In the genomic region with DNA sequence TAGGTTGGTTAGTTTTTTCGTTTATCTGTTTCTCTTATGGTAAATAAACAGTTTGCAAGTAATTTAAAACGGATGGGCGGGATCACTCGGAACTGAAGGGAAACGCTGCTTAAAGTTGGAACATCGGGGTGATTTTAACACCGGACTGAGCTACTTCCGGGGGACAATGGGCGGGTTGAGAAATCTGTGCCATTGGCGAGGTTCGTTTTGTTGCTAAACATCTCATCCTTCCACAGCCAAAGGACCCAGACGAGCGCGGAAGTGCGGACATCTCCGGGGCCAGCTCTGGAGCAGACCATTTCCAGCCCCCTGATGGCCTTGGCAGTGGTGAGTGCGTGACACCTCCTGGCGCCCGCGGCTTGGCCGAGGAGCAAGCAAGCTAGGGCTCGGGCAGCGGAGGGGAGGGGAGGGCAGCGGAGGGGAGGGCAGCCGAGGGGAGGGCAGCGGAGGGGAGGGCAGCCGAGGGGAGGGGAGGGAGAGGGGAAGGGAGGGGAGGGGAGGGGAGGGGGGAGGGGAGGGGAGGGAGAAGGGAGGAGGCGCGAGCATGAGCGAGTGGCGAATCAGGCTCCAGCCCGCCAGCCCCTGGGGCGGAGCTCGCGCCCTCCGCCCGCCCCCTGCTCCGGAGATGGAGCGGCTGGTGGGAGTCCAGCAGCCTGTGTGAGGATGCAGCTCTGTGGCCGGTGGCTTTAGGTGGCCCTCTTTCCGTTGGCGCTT, we compare ENCODE assay signal across 8 mouse cellular contexts. TPM values are rescaled to one million over a fixed set of nuclear protein-coding genes. Genes with fewer than 3 reads are reported as not detected.
DNase-seq lines count a peak whose midpoint lies in the region; ATAC-seq and TF ChIP-seq lines count a peak whose summit lies in the region.

No protein-coding gene starts in this region.

- peak overlapping the region; percentile 56; the same call in 1 of the 2 replicates for H3K9ac ChIP-seq in heart, embryonic 11.5 days (ENCODE audit: low read depth, low read length)
- H3K9ac ChIP-seq in kidney, embryonic 16.5 days (replicated peaks; ENCODE audit: low read length) = peak overlapping the region; percentile 67
- peak overlapping the region; percentile 31; the same call in 1 of the 2 replicates for H3K9ac ChIP-seq in liver, embryonic 11.5 days (ENCODE audit: low read depth, low read length)
- H3K9ac ChIP-seq in stomach, embryonic 14.5 days (replicated peaks; ENCODE audit: low read depth, low read length) = peak overlapping the region; percentile 25; the same call in 1 of the 2 replicates

- H3K27ac ChIP-seq in heart, embryonic 11.5 days (ENCODE audit: low read depth, low read length) = peak overlapping the region; percentile 70
- peak overlapping the region; percentile 95 for H3K27ac ChIP-seq in kidney, embryonic 16.5 days (ENCODE audit: low read length)
- H3K27ac ChIP-seq in liver, embryonic 11.5 days (ENCODE audit: low read depth, low read length) = peak overlapping the region; percentile 66; the same call in 1 of the 2 replicates
- H3K27ac ChIP-seq in stomach, embryonic 14.5 days (ENCODE audit: low read length) = peak overlapping the region; percentile 89

- H3K36me3 ChIP-seq in erythroblast, embryonic 14.5 days (ENCODE audit: control insufficient read depth) = no peaks in the 10 kb centered on the region
- H3K36me3 ChIP-seq in heart, embryonic 11.5 days (ENCODE audit: control insufficient read depth, insufficient read depth, low read length) = no peaks in the 10 kb centered on the region
- H3K36me3 ChIP-seq in kidney, embryonic 16.5 days (ENCODE audit: insufficient read depth, low read length) = no peaks in the 10 kb centered on the region
- no peaks in the 10 kb centered on the region for H3K36me3 ChIP-seq in liver, embryonic 11.5 days (ENCODE audit: control insufficient read depth, insufficient read depth, low read length)
- no peaks in the 10 kb centered on the region for H3K36me3 ChIP-seq in stomach, embryonic 14.5 days (ENCODE audit: control insufficient read depth, insufficient read depth, low read length)

- peak overlapping the region; percentile 79 for H3K4me3 ChIP-seq in erythroblast, embryonic 14.5 days (replicated peaks)
- H3K4me3 ChIP-seq in heart, embryonic 11.5 days (ENCODE audit: low read depth, low read length) = peak overlapping the region; percentile 51
- H3K4me3 ChIP-seq in kidney, embryonic 16.5 days (ENCODE audit: low read length) = peak overlapping the region; percentile 59
- peak overlapping the region; percentile 58 for H3K4me3 ChIP-seq in liver, embryonic 11.5 days (ENCODE audit: low read depth, low read length)
- H3K4me3 ChIP-seq in stomach, embryonic 14.5 days (ENCODE audit: low read depth, low read length) = peak overlapping the region; percentile 41

- peak; percentile 39; the same call in 1 of the 2 replicates for TF ChIP-seq POLR2A in brain, embryonic 14.5 days (IDR thresholded peaks at IDR 0.05; ENCODE audit: borderline replicate concordance, extremely low read depth, insufficient read depth, insufficient read length, poor library complexity, severe bottlenecking)

- no peak for TF ChIP-seq CTCF in brain, embryonic 14.5 days (IDR thresholded peaks at IDR 0.05; ENCODE audit: borderline replicate concordance, extremely low read depth, insufficient read depth, insufficient read length)

- peak overlapping the region; percentile 59 for H3K4me2 ChIP-seq in heart, embryonic 11.5 days
- H3K4me2 ChIP-seq in kidney, embryonic 16.5 days (replicated peaks; ENCODE audit: low read depth, low read length) = peak overlapping the region; percentile 56
- H3K4me2 ChIP-seq in liver, embryonic 11.5 days = peak overlapping the region; percentile 58
- peak overlapping the region; percentile 36 for H3K4me2 ChIP-seq in stomach, embryonic 14.5 days (replicated peaks; ENCODE audit: low read depth, low read length)

- peak; percentile 78 for DNase-seq in CD4-positive helper T cell, adult 2 months (ENCODE audit: low read depth, low spot score)
- DNase-seq in brain, embryonic 14.5 days (ENCODE audit: low read depth) = peak; percentile 94
- peak; percentile 59 for DNase-seq in liver, embryonic 11.5 days (ENCODE audit: low spot score)
- DNase-seq in naive thymus-derived CD4-positive, alpha-beta T cell, adult 2 months (ENCODE audit: low read depth) = peak; percentile 71

- peak; percentile 85 for ATAC-seq in heart, embryonic 11.5 days (replicated peaks; ENCODE audit: insufficient number of reproducible peaks, low FRiP score, low TSS enrichment)
- ATAC-seq in kidney, embryonic 16.5 days (ENCODE audit: low FRiP score, low TSS enrichment) = peak; percentile 99
- peak; percentile 96 for ATAC-seq in liver, embryonic 11.5 days (replicated peaks; ENCODE audit: low FRiP score)
- peak; percentile 93 for ATAC-seq in stomach, embryonic 14.5 days (ENCODE audit: insufficient number of reproducible peaks, insufficient read depth, low FRiP score, low read depth)

- 18% methylated on average over 36 of the region's 42 CpGs for WGBS in heart, embryonic 11.5 days (ENCODE audit: insufficient replicate concordance)
- WGBS in kidney, embryonic 16.5 days = 26% methylated on average over 32 of the region's 42 CpGs
- WGBS in liver, embryonic 11.5 days = 20% methylated on average over 31 of the region's 42 CpGs
- 25% methylated on average over 32 of the region's 42 CpGs for WGBS in stomach, embryonic 14.5 days

- no peaks in the 10 kb centered on the region for H3K9me3 ChIP-seq in erythroblast, embryonic 14.5 days (ENCODE audit: control insufficient read depth, low read length)
- H3K9me3 ChIP-seq in heart, embryonic 11.5 days (replicated peaks; ENCODE audit: control insufficient read depth, low read length) = no peaks in the 10 kb centered on the region
- no peaks in the 10 kb centered on the region for H3K9me3 ChIP-seq in kidney, embryonic 16.5 days (ENCODE audit: low read length)
- no peaks in the 10 kb centered on the region for H3K9me3 ChIP-seq in liver, embryonic 11.5 days (ENCODE audit: control insufficient read depth, low read length)
- H3K9me3 ChIP-seq in stomach, embryonic 14.5 days (ENCODE audit: control insufficient read depth, low read depth, low read length) = no peaks in the 10 kb centered on the region

- no peaks in the 10 kb centered on the region for H3K27me3 ChIP-seq in erythroblast, embryonic 14.5 days (ENCODE audit: control insufficient read depth)
- no peaks in the 10 kb centered on the region for H3K27me3 ChIP-seq in heart, embryonic 11.5 days (ENCODE audit: control insufficient read depth, insufficient read depth, low read length)
- no peaks in the 10 kb centered on the region for H3K27me3 ChIP-seq in kidney, embryonic 16.5 days (ENCODE audit: insufficient read depth, low read length)
- H3K27me3 ChIP-seq in liver, embryonic 11.5 days (replicated peaks; ENCODE audit: control insufficient read depth, insufficient read depth, low read length) = no peaks in the 10 kb centered on the region
- no peaks in the 10 kb centered on the region for H3K27me3 ChIP-seq in stomach, embryonic 14.5 days (ENCODE audit: control insufficient read depth, insufficient read depth, low read length)

- no peaks in the 10 kb centered on the region; the same call in 1 of the 2 replicates for H3K4me1 ChIP-seq in erythroblast, embryonic 14.5 days (ENCODE audit: control insufficient read depth)
- H3K4me1 ChIP-seq in heart, embryonic 11.5 days (ENCODE audit: control insufficient read depth, insufficient read depth, low read length) = no peaks in the 10 kb centered on the region
- H3K4me1 ChIP-seq in kidney, embryonic 16.5 days (ENCODE audit: insufficient read depth, low read length) = no peaks in the 10 kb centered on the region
- no peaks in the 10 kb centered on the region for H3K4me1 ChIP-seq in liver, embryonic 11.5 days (replicated peaks; ENCODE audit: control insufficient read depth, insufficient read depth, low read length)
- H3K4me1 ChIP-seq in stomach, embryonic 14.5 days (ENCODE audit: control insufficient read depth, insufficient read depth, low read length) = no peaks in the 10 kb centered on the region

RNA-seq across cellular contexts. Expression of a gene that starts 1.6 kb away (rescaled TPM):
- polyA plus RNA-seq in brain, embryonic 14.5 days (2012; rRNA removed) = 7.6 and 8.7 TPM in 2 replicates
- polyA plus RNA-seq in erythroblast, embryonic 14.5 days (2012) = 0.03 TPM in 1 of 2 replicates, not detected in the other
- polyA plus RNA-seq in heart, embryonic 11.5 days (2014; fragmentation: Nextera tagmentation; extraction: Ambion mirVana) = 9.1 and 9.7 TPM in 2 replicates
- polyA plus RNA-seq in kidney, embryonic 16.5 days (2015; fragmentation: Nextera tagmentation; extraction: Ambion mirVana) = 24.4 and 26.7 TPM in 2 replicates
- polyA plus RNA-seq in liver, embryonic 11.5 days (2014; fragmentation: Nextera tagmentation; extraction: Ambion mirVana) = 9.8 and 11.3 TPM in 2 replicates
- 25.7 and 26.2 TPM in 2 replicates for polyA plus RNA-seq in stomach, embryonic 14.5 days (2014; fragmentation: Nextera tagmentation; extraction: Ambion mirVana)

RNA-seq across cellular contexts. Expression of a gene that starts 31.5 kb away (rescaled TPM):
- 0.08 and 0.15 TPM in 2 replicates for polyA plus RNA-seq in brain, embryonic 14.5 days (2012; rRNA removed)
- not detected in 2 replicates for polyA plus RNA-seq in erythroblast, embryonic 14.5 days (2012)
- not detected in 2 replicates for polyA plus RNA-seq in heart, embryonic 11.5 days (2014; fragmentation: Nextera tagmentation; extraction: Ambion mirVana)
- not detected in 2 replicates for polyA plus RNA-seq in kidney, embryonic 16.5 days (2015; fragmentation: Nextera tagmentation; extraction: Ambion mirVana)
- polyA plus RNA-seq in liver, embryonic 11.5 days (2014; fragmentation: Nextera tagmentation; extraction: Ambion mirVana) = not detected in 2 replicates
- polyA plus RNA-seq in stomach, embryonic 14.5 days (2014; fragmentation: Nextera tagmentation; extraction: Ambion mirVana) = 0.19 and 0.20 TPM in 2 replicates

Comparison
In these comparisons a context has a peak if more than half of its experiments do, and no peak if none do; other contexts are left out.
1. Peak in every context shown above with its lines: DNase-seq, ATAC-seq, H3K4me3 ChIP-seq and H3K27ac ChIP-seq.